Mouse (Mus musculus) liver, embryonic 14 days (tissue): ENCODE measurements around the gene Kcnc2. TPM values are rescaled to one million over a fixed set of nuclear protein-coding genes. Genes with fewer than 3 reads are reported as not detected.

Experiments used
- polyA plus RNA-seq: library from polyadenylated mRNA; depleted of rRNA; stranded (reverse); fragments of >200 nt; gene quantifications from 2 replicates; pipeline ENCODE4 v1.2.3, GENCODE M21; 2012; rRNA removed

Kcnc2 gene
- polyA plus RNA-seq: 0.01 TPM in 2 replicates

DNA sequence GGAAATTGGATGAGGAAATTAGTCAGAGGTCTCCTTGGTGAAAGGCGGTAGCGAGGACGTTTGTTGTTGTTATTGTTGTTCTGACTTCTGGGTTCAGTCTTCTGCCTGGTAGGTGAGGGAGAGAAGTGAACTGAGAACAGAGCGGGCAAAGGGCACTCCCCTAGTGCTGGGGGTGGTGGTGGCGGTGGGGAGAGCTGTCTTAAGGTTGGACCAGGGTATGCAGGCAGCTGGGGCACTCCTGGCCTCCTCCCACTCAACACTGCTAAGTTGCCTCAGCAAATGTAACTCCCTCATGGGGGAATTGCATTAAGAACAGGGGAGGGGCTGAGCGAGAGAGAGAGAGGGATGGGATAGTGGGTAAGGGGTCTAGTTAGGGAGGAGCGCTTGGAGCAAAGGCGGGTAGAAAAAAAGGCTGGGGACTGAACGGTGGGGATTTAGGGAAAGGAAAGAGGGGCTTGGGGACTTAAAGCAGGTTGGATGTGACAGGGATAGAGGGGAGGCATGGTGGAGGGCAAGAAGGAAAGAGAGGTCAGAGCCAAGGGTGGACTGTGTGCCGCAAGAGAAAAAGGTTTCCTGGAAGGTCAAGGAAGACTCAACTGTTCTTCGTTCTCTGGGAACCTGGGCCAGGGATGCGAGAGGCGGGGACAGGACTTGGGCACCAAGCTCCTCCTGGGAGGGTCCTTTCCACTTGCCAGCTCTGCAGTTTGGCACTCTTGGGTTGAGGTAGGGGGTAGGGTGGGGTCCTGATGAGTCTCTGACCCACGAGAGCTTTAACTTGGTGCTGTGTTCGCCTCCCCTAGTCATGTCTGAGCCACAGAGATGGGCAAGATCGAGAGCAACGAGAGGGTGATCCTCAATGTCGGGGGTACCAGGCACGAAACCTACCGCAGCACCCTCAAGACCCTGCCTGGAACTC is at the start of gene Kcnc2:
Gene Kcnc2, plus strand, starts transcription at position 235 of the 916 bp plus-strand sequence.

Other genes starting within 250 kb of the Kcnc2 start
- not detected in 2 replicates for gene Glipr1l1, start 210.9 kb upstream of the Kcnc2 start, polyA plus RNA-seq
- gene Glipr1l2, start 187.8 kb upstream of the Kcnc2 start, polyA plus RNA-seq: not detected in 2 replicates
- not detected in 2 replicates for gene Glipr1l3, start 110.8 kb upstream of the Kcnc2 start, polyA plus RNA-seq
- gene Caps2, start 107.5 kb upstream of the Kcnc2 start, polyA plus RNA-seq: 0.01 TPM in 2 replicates